Mouse (Mus musculus) cerebellum, adult 11 months (tissue): ENCODE results near the gene Plxna3.
A peak's percentile ranks its signal among the peaks of the same experiment; 100 is the strongest.

Experiments used
- DNase-seq: peaks from one replicate; pipeline ENCODE4 v3.0.0; 2022

The Plxna3 gene

GRCm38 (mm10) chrX:74368209-74368909, 39.5 kb downstream of the Plxna3 start:
- DNase-seq, result peak; percentile 56

GRCm38 (mm10) chrX:74372888-74373549, 44.2 kb downstream of the Plxna3 start, which contains the start of the genes Ubl4a and Slc10a3:
Gene Ubl4a (minus strand): TSS chrX:74373218.
Gene Slc10a3 (minus strand): TSS chrX:74373349.
- peak; percentile 74 for DNase-seq

DNA sequence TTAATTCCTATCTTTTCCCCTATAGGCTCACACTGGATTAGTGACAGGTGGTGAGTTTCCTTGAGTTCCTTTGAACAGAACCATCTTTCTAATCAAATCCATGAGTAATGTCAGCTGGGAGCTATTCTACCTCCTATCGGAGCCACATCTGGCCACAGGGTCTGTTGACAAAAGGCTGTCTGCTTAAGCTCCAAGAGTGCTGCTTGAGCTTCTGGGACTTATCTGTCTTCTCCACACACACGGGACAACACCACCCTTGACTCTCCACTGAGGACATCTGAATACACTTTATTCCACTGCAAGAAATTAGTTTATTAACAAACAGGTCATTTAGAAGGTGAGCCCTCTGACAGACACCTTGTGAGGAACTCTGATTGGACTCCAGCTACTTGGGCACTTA, 55.6 kb downstream of the Plxna3 start:
- DNase-seq, result no peak

- DNase-seq, result no peak
Observed at GRCm38 (mm10) chrX:74388153-74388552, 59.3 kb downstream of the Plxna3 start.

- peak; percentile 74 for DNase-seq
Observed at GRCm38 (mm10) chrX:74392535-74393443, 63.9 kb downstream of the Plxna3 start, which contains the start of the genes Fam3a and Ikbkg. Gene Fam3a (minus strand): TSS chrX:74393272. Gene Ikbkg (plus strand): TSS chrX:74393290.
